Mouse (Mus musculus): Measurements from ENCODE around the gene Ybey.
A peak's percentile ranks its signal among the peaks of the same experiment; 100 is the strongest.

Gene Ybey

GRCm38 (mm10) chr10:76468203-76469162, at the start of gene Ybey, which contains the start of gene Mcm3ap:
TSS of gene Ybey (minus strand) at chr10:76469114.
TSS of gene Mcm3ap (plus strand) at chr10:76468927.
- peak; percentile 84 to 87 for DNase-seq

- DNase-seq = peak; percentile 71 to 80
Measured at GRCm38 (mm10) chr10:76512965-76513583, 44.2 kb upstream of the Ybey start.

GRCm38 (mm10) chr10:76505865-76506264, 37.0 kb upstream of the Ybey start:
- no peak for DNase-seq

GRCm38 (mm10) chr10:76504271-76504943, 35.5 kb upstream of the Ybey start:
- DNase-seq = no peak

- no peak for DNase-seq
Measured at GRCm38 (mm10) chr10:76497522-76497921, 28.6 kb upstream of the Ybey start.

- no peak for DNase-seq
Measured at GRCm38 (mm10) chr10:76496366-76496765, 27.5 kb upstream of the Ybey start.

- DNase-seq = no peak
Measured at GRCm38 (mm10) chr10:76495501-76495900, 26.6 kb upstream of the Ybey start.

GRCm38 (mm10) chr10:76493527-76493926, 24.6 kb upstream of the Ybey start:
- DNase-seq = no peak

GRCm38 (mm10) chr10:76489205-76489604, 20.3 kb upstream of the Ybey start:
- DNase-seq = no peak

GRCm38 (mm10) chr10:76488265-76488664, 19.4 kb upstream of the Ybey start:
- no peak for DNase-seq

GRCm38 (mm10) chr10:76486302-76486701, 17.4 kb upstream of the Ybey start:
- DNase-seq = no peak

- DNase-seq = no peak
Measured at GRCm38 (mm10) chr10:76481480-76481879, 12.6 kb upstream of the Ybey start.

GRCm38 (mm10) chr10:76480851-76481250, 11.9 kb upstream of the Ybey start:
- DNase-seq = peak in 1 of 2 experiments; percentile 15

GRCm38 (mm10) chr10:76473759-76474158, 4.8 kb upstream of the Ybey start:
- DNase-seq = no peak

- DNase-seq = no peak
Measured at GRCm38 (mm10) chr10:76462721-76463120, 6.2 kb downstream of the Ybey start.

- peak in 1 of 2 experiments; percentile 34 for DNase-seq
Measured at GRCm38 (mm10) chr10:76462312-76462711, 6.6 kb downstream of the Ybey start.

GRCm38 (mm10) chr10:76461255-76461654, 7.7 kb downstream of the Ybey start:
- DNase-seq = no peak

GRCm38 (mm10) chr10:76455289-76455688, 13.6 kb downstream of the Ybey start:
- DNase-seq = peak; percentile 34 to 51

- DNase-seq = peak; percentile 74 to 83
Measured at GRCm38 (mm10) chr10:76448851-76449250, 20.1 kb downstream of the Ybey start, which contains the start of gene 2610028H24Rik. TSS of gene 2610028H24Rik (plus strand) at chr10:76449081.

GRCm38 (mm10) chr10:76447406-76448229, 21.3 kb downstream of the Ybey start:
- peak; percentile 85 to 88 for DNase-seq

- DNase-seq = peak; percentile 38 to 61
Measured at GRCm38 (mm10) chr10:76445996-76446681, 22.8 kb downstream of the Ybey start.

Measured in lung, adult 18-20 months (tissue).